Mouse (Mus musculus): ENCODE measurements around the gene Lcn10.
"Not testable (repeated sequence)": the region's sequence is repeated elsewhere in the genome, so short reads cannot be mapped to it uniquely, and the experiment has no call there.

Gene Lcn10

DNA sequence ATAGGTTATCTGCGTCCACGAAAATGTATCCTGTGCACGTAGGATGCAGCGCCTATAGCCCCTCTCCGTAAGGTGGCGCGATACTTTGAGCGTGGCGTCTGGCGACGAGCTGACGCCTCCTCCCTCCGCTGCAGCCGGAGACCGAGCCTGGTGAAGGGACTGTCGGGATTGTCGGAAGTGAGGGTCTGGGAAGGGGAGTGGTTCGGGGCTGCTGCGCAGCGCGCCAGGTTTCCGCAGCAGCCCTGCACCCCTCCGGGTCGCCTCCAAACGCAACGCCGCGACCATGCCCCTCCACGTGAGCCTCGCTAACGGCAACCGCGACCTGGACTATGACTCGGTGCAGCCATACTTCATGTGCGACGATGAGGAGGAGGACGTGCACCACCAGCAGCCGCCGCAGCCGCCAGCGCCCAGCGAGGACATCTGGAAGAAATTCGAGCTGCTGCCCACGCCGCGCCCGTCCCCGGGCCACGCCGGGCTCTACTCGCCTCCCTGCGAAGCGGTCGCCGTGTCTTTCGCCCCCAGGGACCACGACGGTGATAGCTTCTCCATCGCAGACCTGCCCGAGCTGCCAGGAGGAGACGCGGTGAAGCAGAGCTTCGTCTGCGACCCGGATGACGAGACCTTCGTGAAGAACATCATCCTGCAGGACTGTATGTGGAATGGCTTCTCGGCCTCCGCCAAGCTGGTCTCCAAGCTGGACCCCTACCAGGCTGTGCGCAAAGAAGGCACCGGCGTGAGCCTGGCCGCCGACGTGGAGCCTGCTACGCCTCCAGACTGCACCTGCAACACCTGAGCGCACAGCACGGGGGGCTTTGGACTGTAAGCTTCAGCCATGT, 24.3 kb downstream of the Lcn10 start, which contains the start of gene Bmyc:
Gene Bmyc (plus strand): TSS at position 97 of the 839 bp plus-strand sequence.
- DNase-seq, result peak; percentile 66 to 81

DNA sequence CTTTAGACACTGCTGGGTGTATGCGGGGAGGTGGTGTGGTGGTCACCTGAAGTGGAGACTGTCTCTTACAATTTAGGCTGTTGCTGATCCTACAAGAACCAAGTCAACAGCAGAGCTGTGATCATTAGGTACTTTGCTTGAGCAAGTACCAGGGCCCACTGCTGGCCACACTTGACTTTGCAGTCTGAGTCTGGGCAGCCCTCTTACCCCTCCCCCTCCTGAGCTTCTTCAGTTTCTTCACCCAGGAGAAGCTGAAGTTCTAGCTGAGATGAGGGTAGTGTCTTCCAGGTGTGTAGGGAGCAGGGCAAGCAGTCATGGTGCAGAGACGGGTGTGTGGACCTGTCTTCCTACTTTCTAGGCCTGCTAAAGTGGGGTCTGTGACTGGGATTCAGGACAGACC, 25.6 kb downstream of the Lcn10 start:
- peak in 1 of 2 experiments; percentile 50 for DNase-seq

DNA sequence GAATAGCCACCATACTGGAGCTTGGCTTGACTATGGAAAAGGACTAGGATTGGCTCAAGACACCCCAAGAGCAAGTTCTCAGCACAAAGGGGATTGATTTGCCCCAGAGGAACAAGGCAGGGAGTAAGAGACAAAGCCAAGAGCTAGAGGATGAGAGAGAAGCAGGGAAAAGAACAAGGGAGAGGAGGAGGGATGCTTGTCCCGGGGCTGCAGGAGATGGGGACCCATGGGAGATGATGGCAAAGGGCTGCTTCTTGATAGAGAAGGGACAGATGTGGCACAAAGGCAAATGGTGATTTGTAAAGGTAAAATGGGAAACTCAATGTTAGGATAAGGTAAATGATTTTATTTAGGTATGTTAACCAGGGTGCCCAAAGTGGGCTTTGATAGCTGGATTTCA, 26.5 kb downstream of the Lcn10 start:
- DNase-seq, result not testable (repeated sequence)

DNA sequence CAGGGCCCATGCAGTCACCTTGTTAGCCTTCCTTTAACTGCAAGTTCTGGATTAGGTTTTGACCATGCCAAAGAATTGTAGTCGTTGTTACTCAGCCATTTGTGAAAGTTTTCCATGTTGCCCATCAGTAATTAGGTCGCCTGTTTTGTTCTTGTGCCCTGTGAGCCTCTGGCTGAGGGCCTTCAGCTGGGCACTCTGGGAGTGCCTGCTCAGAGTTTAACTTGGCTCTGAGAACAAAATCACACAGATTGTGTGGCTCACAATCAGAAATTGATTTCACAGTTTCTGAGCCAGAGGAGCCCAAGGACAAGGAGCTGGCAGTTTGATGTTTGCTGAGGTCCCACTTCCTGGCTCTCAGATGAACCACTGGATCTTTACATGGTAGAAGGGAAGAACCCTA, 27.3 kb downstream of the Lcn10 start:
- not testable (repeated sequence) for DNase-seq

DNA sequence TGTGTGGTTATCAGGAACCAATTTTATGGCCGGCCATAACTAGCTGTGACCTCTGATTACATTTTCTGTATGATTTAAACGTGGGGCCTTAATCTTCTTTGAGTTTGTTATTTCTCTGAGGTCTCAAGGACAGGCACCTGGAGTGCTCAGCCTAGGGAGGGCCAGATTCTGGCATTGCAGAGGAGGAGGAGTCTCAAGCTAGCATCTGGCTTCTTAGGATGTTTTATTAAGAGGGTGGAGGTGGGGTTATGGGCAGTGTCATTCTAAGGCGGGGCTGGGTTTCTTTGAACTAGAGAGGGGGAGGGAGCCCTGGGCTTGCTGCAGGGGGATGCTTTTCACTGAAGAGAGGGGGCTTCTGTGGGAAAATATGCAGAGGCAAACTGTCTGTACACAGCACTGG, 29.1 kb downstream of the Lcn10 start:
- not testable (repeated sequence) for DNase-seq

DNA sequence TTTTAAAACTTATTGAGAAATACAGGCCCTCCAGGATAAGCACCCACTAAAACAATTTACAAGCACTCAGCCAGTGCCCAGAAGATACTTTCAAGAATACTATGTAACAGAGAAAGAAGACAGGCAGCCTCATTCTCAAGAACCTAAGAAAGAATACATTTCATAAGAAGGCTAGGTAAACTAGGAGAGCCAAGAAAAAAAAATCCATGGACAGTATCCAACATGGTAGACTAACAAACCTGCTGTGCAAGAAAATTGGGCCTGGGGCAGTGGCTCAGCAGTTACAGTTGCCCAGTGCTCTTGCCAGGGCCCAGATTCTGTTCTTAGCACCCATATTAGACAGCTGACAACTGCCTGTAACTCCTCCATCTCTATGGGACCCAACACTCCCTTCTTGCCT, 34.7 kb downstream of the Lcn10 start:
- DNase-seq, result no peak

DNA sequence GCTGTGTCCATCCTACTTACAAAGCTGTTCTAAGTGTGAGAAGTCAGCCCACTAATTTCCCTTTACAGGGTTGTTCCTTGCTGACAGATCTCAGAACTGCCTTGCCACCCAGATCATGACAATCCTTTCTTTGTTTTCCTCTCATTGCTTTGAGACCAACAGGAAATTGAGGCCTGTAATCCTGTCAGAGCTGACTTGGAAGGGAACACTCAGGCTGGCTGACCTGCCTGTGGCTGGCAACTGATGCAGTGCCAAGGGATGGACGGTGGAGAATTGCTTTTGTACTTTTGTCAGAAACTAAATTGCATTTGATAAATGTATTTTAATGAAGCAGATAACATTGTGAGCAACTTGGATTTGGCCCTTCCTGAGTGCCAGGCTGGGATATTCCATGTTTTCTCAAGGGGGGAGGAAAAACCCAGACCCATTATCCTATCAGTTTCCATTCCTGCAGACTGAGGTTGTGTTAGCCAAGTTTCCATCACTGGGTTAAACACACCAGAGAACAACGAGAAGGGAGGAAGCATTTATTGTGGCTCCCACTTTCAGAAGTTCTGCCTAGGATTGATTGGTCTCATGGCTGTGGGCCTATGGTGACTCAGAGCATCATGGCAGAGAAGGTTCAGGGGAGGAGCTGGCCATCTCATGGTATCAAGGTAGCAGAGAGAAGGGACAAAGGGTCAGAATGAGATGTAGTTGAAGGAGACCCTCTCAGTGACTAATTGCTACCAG, 50.8 kb downstream of the Lcn10 start:
- DNase-seq, result no peak

Data from kidney, postnatal 25 days (tissue).